Mouse (Mus musculus): ENCODE results near the gene Fgd6. TPM values are rescaled to one million over a fixed set of nuclear protein-coding genes. Genes with fewer than 3 reads are reported as not detected.

The Fgd6 gene
- polyA plus RNA-seq, 1 experiment, result 5.4 TPM

DNA sequence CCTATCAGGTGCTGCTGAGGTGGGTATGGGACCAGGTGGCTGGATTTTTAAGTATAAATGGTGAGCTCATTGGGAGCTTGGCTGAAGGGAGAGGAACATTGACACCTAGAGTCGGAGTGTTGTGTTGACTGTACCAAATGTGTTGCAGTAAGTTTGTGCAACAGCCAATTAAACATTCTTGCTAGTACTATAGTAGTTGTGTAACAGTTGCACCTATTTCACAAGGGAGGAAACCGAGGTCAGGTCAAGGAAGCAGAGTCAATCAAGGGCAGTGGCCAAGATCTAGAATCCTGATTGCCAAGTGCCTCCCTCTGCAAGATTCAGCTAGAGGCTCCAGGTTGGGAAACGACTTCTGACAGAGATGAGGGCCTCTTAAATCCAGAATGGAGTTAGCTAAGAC is 62.3 kb downstream of the Fgd6 start:
- no peak for DNase-seq (ENCODE audit: low read depth)

DNA sequence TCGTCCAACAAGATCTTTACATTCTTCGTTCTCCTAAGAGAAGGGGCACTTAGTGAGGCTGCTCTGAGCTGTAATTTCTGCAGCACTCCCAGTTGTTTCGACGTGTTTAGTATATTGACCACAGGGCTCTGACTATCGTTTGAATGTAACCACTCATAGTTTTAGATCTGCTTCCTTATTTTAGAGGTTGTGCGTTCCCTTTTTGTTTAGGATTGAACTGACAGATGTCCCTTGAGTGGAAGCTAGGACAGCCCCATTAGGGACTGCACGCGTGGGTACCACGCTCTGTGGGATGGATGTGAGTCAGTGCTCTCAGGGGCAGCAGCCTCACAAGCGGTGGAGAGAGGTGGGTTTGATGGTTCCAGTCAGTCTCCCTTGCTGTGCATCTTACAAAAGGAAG is 69.7 kb downstream of the Fgd6 start:
- no peak for DNase-seq (ENCODE audit: low read depth)
- TF ChIP-seq POLR2A (IDR thresholded peaks at IDR 0.05; ENCODE audit: borderline replicate concordance, extremely low read depth, insufficient read depth, insufficient read length, poor library complexity, severe bottlenecking) (no peak), CTCF (IDR thresholded peaks at IDR 0.05; ENCODE audit: borderline replicate concordance, extremely low read depth, insufficient read depth, insufficient read length) (no peak)

More for the DNA sequence above, 62.3 kb downstream of the Fgd6 start:
- TF ChIP-seq POLR2A (IDR thresholded peaks at IDR 0.05; ENCODE audit: borderline replicate concordance, extremely low read depth, insufficient read depth, insufficient read length, poor library complexity, severe bottlenecking) (no peak), CTCF (IDR thresholded peaks at IDR 0.05; ENCODE audit: borderline replicate concordance, extremely low read depth, insufficient read depth, insufficient read length) (no peak)

- no peak for TF ChIP-seq CTCF (IDR thresholded peaks at IDR 0.05; ENCODE audit: borderline replicate concordance, extremely low read depth, insufficient read depth, insufficient read length)
- no peak for TF ChIP-seq POLR2A (IDR thresholded peaks at IDR 0.05; ENCODE audit: borderline replicate concordance, extremely low read depth, insufficient read depth, insufficient read length, poor library complexity, severe bottlenecking)
- DNase-seq (ENCODE audit: low read depth), result no peak
These were observed 71.4 kb downstream of the Fgd6 start for GRCm38 (mm10) chr10:94107168-94107567.

GRCm38 (mm10) chr10:94107607-94108006 is 71.8 kb downstream of the Fgd6 start:
- TF ChIP-seq CTCF (IDR thresholded peaks at IDR 0.05; ENCODE audit: borderline replicate concordance, extremely low read depth, insufficient read depth, insufficient read length) (no peak), POLR2A (IDR thresholded peaks at IDR 0.05; ENCODE audit: borderline replicate concordance, extremely low read depth, insufficient read depth, insufficient read length, poor library complexity, severe bottlenecking) (no peak)
- DNase-seq (ENCODE audit: low read depth), result no peak

- DNase-seq (ENCODE audit: low read depth), result no peak
- TF ChIP-seq POLR2A (IDR thresholded peaks at IDR 0.05; ENCODE audit: borderline replicate concordance, extremely low read depth, insufficient read depth, insufficient read length, poor library complexity, severe bottlenecking), result no peak
- no peak for TF ChIP-seq CTCF (IDR thresholded peaks at IDR 0.05; ENCODE audit: borderline replicate concordance, extremely low read depth, insufficient read depth, insufficient read length)
These were observed 73.0 kb downstream of the Fgd6 start for GRCm38 (mm10) chr10:94108791-94109190.

DNA sequence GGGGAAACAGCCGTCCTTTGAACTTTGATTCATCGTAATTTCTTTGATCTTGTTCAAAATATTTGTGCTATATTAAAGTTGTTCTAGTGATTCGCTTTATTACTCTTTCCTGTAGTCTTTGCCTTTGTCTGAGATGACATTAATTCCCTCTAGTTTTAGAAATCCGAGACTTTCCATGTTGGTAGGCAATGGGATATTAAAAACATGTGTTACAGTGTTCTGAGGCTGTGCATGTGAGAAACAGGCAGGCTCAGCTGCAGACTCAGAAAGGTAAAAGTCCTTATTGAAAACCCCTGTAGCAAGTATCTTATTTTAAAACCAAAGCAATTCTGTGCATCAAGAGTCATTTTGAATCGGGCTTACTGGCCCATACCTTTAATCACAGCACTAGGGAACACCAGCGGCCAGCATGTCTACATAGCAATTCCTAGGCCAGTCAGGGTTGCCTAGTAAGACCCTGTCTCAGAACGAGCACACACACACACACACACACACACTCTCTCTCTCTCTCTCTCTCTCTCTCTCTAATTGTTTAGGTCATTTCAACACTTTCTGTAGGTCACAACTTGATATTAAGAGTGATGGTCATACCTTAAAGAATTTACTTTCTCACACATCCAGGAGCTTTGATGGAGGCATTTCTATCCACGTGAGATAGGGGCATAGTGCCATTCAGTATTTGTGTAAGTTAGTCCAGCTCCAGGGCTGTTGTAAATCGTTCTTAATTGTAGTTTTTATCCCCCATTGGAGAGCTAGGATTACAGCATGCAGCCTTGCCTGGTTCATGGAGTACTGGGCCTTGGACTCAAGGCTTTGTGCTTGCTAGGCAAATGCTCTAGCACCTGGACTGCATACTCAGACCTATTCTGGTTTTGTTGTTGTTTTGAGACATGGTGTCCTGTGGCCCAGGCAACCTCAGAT is 75.3 kb downstream of the Fgd6 start:
- no peak for DNase-seq (ENCODE audit: low read depth)
- no peak for TF ChIP-seq POLR2A (IDR thresholded peaks at IDR 0.05; ENCODE audit: borderline replicate concordance, extremely low read depth, insufficient read depth, insufficient read length, poor library complexity, severe bottlenecking)
- TF ChIP-seq CTCF (IDR thresholded peaks at IDR 0.05; ENCODE audit: borderline replicate concordance, extremely low read depth, insufficient read depth, insufficient read length), result no peak

DNA sequence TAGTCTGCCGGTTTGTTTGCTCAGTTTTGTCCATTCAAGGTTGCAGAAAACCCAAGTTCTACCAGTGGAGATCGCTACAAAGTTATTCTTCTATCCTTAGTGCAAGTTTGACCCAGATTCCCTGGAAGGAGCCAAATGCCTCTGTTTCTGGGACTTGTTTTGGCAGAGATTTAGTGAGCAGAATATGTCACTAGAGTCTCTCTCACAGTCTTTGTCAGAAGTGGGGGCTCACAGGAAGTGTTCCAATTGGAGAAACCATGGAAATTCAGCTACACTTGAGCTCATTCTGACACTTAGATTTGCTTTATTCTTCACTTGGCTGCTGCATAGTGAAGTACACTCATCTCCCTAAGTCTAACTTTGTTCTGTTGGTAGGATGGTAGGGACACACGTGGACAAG is 76.4 kb downstream of the Fgd6 start:
- no peak for TF ChIP-seq CTCF (IDR thresholded peaks at IDR 0.05; ENCODE audit: borderline replicate concordance, extremely low read depth, insufficient read depth, insufficient read length)
- no peak for TF ChIP-seq POLR2A (IDR thresholded peaks at IDR 0.05; ENCODE audit: borderline replicate concordance, extremely low read depth, insufficient read depth, insufficient read length, poor library complexity, severe bottlenecking)
- no peak for DNase-seq (ENCODE audit: low read depth)

DNA sequence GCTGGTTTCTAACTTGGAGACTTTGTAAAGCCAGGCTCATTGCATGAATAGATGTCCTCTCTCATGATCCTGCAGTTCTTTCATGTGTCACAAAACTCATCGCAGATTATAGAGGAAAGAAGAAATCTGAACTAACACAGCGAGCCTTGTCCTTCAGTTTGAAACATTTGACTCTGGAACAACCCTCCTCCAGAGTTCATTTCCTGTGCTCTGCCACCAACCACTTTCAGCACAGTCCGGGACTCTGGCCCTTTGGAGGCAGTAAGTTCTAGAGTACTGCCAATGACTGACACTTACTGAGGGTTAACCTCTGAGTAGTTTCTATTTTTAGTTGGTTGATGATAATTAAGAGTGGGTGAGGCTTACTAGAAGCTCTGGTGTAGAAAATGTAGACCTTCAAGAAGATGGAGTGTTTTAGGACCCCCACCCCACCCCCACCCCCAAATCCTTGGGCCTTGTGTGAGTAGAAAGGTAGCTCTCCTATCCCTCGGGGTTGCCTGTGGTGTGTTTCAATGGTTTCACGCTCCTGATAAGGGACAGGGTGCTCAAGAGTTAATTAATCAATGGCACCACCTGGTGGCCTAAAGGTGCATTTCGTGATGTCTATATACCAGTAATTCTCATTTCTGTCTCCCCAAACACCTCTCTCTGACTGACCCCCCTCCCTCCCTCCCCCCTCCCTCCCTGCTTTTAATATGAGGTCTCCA is 80.2 kb downstream of the Fgd6 start:
- TF ChIP-seq POLR2A (IDR thresholded peaks at IDR 0.05; ENCODE audit: borderline replicate concordance, extremely low read depth, insufficient read depth, insufficient read length, poor library complexity, severe bottlenecking) (no peak), CTCF (IDR thresholded peaks at IDR 0.05; ENCODE audit: borderline replicate concordance, extremely low read depth, insufficient read depth, insufficient read length) (peak; percentile 68; the same call in 1 of the 2 replicates)
- DNase-seq (ENCODE audit: low read depth), result peak; percentile 87

DNA sequence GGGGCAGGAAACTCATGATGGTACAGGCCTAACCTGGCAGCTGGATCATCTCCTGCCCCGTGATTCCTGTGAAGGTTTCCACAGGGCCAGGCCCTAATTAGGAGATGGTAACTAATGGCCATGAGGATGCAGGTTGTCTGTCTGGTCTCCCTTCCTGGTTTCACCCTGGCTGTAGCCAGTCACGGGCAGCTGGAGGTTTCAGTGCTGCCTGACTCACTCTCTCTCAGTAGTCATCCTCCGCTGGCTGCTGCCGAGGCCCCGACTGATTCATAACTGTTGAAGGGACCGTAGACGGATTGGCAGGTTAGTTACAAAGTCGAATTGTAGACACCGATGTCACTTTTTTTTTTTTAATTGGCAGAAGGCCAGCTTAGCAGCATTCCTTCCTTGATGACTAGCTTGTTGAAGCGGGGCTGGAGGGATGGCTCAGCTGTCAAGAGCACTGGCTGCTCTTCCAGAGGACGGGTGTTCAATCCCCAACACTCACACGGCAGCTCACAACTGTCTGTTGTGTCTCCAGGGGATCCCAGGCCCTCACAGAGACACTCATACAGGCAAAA is 81.1 kb downstream of the Fgd6 start:
- no peak for TF ChIP-seq CTCF (IDR thresholded peaks at IDR 0.05; ENCODE audit: borderline replicate concordance, extremely low read depth, insufficient read depth, insufficient read length)
- TF ChIP-seq POLR2A (IDR thresholded peaks at IDR 0.05; ENCODE audit: borderline replicate concordance, extremely low read depth, insufficient read depth, insufficient read length, poor library complexity, severe bottlenecking), result no peak
- no peak for DNase-seq (ENCODE audit: low read depth)

DNA sequence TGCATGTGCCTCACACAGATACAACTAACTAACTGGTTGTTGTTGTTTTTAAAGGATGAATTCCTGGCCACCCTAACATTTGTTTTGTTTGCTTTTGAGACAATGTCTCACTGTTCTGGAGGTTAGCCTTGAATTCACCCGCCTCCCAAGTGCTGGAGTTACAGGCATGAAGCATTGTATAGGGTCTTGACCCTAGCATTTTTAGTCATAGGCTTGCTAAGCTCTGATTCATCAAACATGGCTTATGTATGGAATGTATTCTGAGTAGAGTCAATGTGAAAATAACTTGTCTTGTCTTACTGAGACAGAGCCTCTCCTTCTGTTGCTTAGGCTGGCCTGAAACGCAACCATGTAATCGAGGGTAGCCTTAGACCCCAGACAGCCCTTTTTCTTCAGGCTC is 82.1 kb downstream of the Fgd6 start:
- no peak for DNase-seq (ENCODE audit: low read depth)
- no peak for TF ChIP-seq CTCF (IDR thresholded peaks at IDR 0.05; ENCODE audit: borderline replicate concordance, extremely low read depth, insufficient read depth, insufficient read length)
- TF ChIP-seq POLR2A (IDR thresholded peaks at IDR 0.05; ENCODE audit: borderline replicate concordance, extremely low read depth, insufficient read depth, insufficient read length, poor library complexity, severe bottlenecking), result no peak

- TF ChIP-seq CTCF (IDR thresholded peaks at IDR 0.05; ENCODE audit: borderline replicate concordance, extremely low read depth, insufficient read depth, insufficient read length), result no peak
- no peak for TF ChIP-seq POLR2A (IDR thresholded peaks at IDR 0.05; ENCODE audit: borderline replicate concordance, extremely low read depth, insufficient read depth, insufficient read length, poor library complexity, severe bottlenecking)
- DNase-seq (ENCODE audit: low read depth), result no peak
These were observed 83.2 kb downstream of the Fgd6 start for GRCm38 (mm10) chr10:94118993-94119392.
